Mouse (Mus musculus): ENCODE data around the gene Eef1akmt3. TPM values are rescaled to one million over a fixed set of nuclear protein-coding genes. Genes with fewer than 3 reads are reported as not detected.
A peak's percentile ranks its signal among the peaks of the same experiment; 100 is the strongest.
"Not testable (repeated sequence)": the region's sequence is repeated elsewhere in the genome, so short reads cannot be mapped to it uniquely, and the experiment has no call there.

The Eef1akmt3 gene
- total RNA-seq (2015): not detected in 2 replicates
- 0.08 TPM in 1 of 2 replicates, not detected in the other for total RNA-seq (2017)

- ATAC-seq (ENCODE audit: poor library complexity, severe bottlenecking): peak; percentile 53
These were observed at the start of gene Eef1akmt3, which contains the start of gene Mettl1 for GRCm38 (mm10) chr10:127041274-127041766. Gene Eef1akmt3 (minus strand): TSS chr10:127041513. Gene Mettl1 (plus strand): TSS chr10:127041414.

- no peak for ATAC-seq (ENCODE audit: poor library complexity, severe bottlenecking)
These were observed 49.5 kb upstream of the Eef1akmt3 start for GRCm38 (mm10) chr10:127090560-127091411.

- ATAC-seq (ENCODE audit: poor library complexity, severe bottlenecking): no peak
These were observed 44.3 kb upstream of the Eef1akmt3 start for GRCm38 (mm10) chr10:127085633-127086032.

- no peak for ATAC-seq (ENCODE audit: poor library complexity, severe bottlenecking)
These were observed 43.7 kb upstream of the Eef1akmt3 start for GRCm38 (mm10) chr10:127085052-127085451.

- no peak for ATAC-seq (ENCODE audit: poor library complexity, severe bottlenecking)
These were observed 42.6 kb upstream of the Eef1akmt3 start for GRCm38 (mm10) chr10:127083915-127084306.

- ATAC-seq (ENCODE audit: poor library complexity, severe bottlenecking): 0 out of 2 replicates have a peak, but pooled peaks have one; percentile 15
These were observed 42.1 kb upstream of the Eef1akmt3 start for GRCm38 (mm10) chr10:127083292-127083914.

GRCm38 (mm10) chr10:127081996-127082620, 40.8 kb upstream of the Eef1akmt3 start:
- ATAC-seq (ENCODE audit: poor library complexity, severe bottlenecking): no peak

GRCm38 (mm10) chr10:127080901-127081780, 39.8 kb upstream of the Eef1akmt3 start:
- ATAC-seq (ENCODE audit: poor library complexity, severe bottlenecking): no peak

GRCm38 (mm10) chr10:127079665-127080391, 38.5 kb upstream of the Eef1akmt3 start:
- ATAC-seq (ENCODE audit: poor library complexity, severe bottlenecking): no peak

- ATAC-seq (ENCODE audit: poor library complexity, severe bottlenecking): no peak
These were observed 37.6 kb upstream of the Eef1akmt3 start for GRCm38 (mm10) chr10:127078677-127079575.

- ATAC-seq (ENCODE audit: poor library complexity, severe bottlenecking): no peak
These were observed 36.8 kb upstream of the Eef1akmt3 start for GRCm38 (mm10) chr10:127078001-127078676.

- ATAC-seq (ENCODE audit: poor library complexity, severe bottlenecking): no peak
These were observed 36.2 kb upstream of the Eef1akmt3 start for GRCm38 (mm10) chr10:127077515-127077914.

GRCm38 (mm10) chr10:127076082-127076481, 34.8 kb upstream of the Eef1akmt3 start:
- peak; percentile 84 for ATAC-seq (ENCODE audit: poor library complexity, severe bottlenecking)

GRCm38 (mm10) chr10:127075651-127076050, 34.3 kb upstream of the Eef1akmt3 start:
- ATAC-seq (ENCODE audit: poor library complexity, severe bottlenecking): peak; percentile 27

- peak; percentile 85 for ATAC-seq (ENCODE audit: poor library complexity, severe bottlenecking)
These were observed 33.8 kb upstream of the Eef1akmt3 start, which contains the start of gene Agap2 for GRCm38 (mm10) chr10:127075080-127075479. Gene Agap2 (plus strand): TSS chr10:127075284.

- ATAC-seq (ENCODE audit: poor library complexity, severe bottlenecking): no peak
These were observed 32.7 kb upstream of the Eef1akmt3 start for GRCm38 (mm10) chr10:127073981-127074380.

GRCm38 (mm10) chr10:127072969-127073368, 31.7 kb upstream of the Eef1akmt3 start:
- ATAC-seq (ENCODE audit: poor library complexity, severe bottlenecking): not testable (repeated sequence)

GRCm38 (mm10) chr10:127072270-127072669, 31.0 kb upstream of the Eef1akmt3 start:
- not testable (repeated sequence) for ATAC-seq (ENCODE audit: poor library complexity, severe bottlenecking)

All from megakaryocyte, adult 5-6 weeks (primary cell).